8 mouse cellular contexts compared by ENCODE assay signal in genomic region chr5:21053571-21054307, GRCm38 (mm10). TPM values are rescaled to one million over a fixed set of nuclear protein-coding genes. Genes with fewer than 3 reads are reported as not detected.
DNase-seq lines count a peak whose midpoint lies in the region; ATAC-seq and TF ChIP-seq lines count a peak whose summit lies in the region.

No protein-coding gene starts in this region.

- WGBS in lung, postnatal 0 days, result 31% methylated on average over 3 of the region's 3 CpGs
- WGBS in forebrain, embryonic 11.5 days, result 71% methylated on average over 3 of the region's 3 CpGs
- WGBS in limb, embryonic 14.5 days, result 75% methylated on average over 3 of the region's 3 CpGs
- WGBS in stomach, embryonic 15.5 days, result 55% methylated on average over 3 of the region's 3 CpGs

- no peak overlapping the region for H3K9ac ChIP-seq in lung, postnatal 0 days (replicated peaks; ENCODE audit: low read depth)
- no peak overlapping the region; the same call in 1 of the 2 replicates for H3K9ac ChIP-seq in forebrain, embryonic 11.5 days (ENCODE audit: low read length)
- no peak overlapping the region for H3K9ac ChIP-seq in limb, embryonic 14.5 days (ENCODE audit: low read depth, low read length, severe bottlenecking)
- H3K9ac ChIP-seq in stomach, embryonic 15.5 days, result no peak overlapping the region

- peak overlapping the region; percentile 100 for H3K27ac ChIP-seq in lung, postnatal 0 days (ENCODE audit: low read length)
- H3K27ac ChIP-seq in forebrain, embryonic 11.5 days (ENCODE audit: low read depth, low read length), result no peak overlapping the region
- no peak overlapping the region for H3K27ac ChIP-seq in limb, embryonic 14.5 days (replicated peaks; ENCODE audit: low read depth, low read length)
- no peak overlapping the region for H3K27ac ChIP-seq in stomach, embryonic 15.5 days

- peak overlapping the region; percentile 58 for H3K4me2 ChIP-seq in lung, postnatal 0 days (replicated peaks; ENCODE audit: low read depth, low read length)
- peak overlapping the region; percentile 52 for H3K4me2 ChIP-seq in forebrain, embryonic 11.5 days (ENCODE audit: low read depth, low read length, severe bottlenecking)
- H3K4me2 ChIP-seq in limb, embryonic 14.5 days (replicated peaks; ENCODE audit: low read depth, low read length, severe bottlenecking), result peak overlapping the region; percentile 70
- H3K4me2 ChIP-seq in stomach, embryonic 15.5 days, result peak overlapping the region; percentile 62

- H3K36me3 ChIP-seq in lung, postnatal 0 days (ENCODE audit: insufficient read depth, low read length), result no peaks in the 10 kb centered on the region
- no peaks in the 10 kb centered on the region for H3K36me3 ChIP-seq in forebrain, embryonic 11.5 days (ENCODE audit: control insufficient read depth, insufficient read depth, low read length)
- H3K36me3 ChIP-seq in limb, embryonic 14.5 days (ENCODE audit: control insufficient read depth, insufficient read depth, low read length), result no peaks in the 10 kb centered on the region
- no peaks in the 10 kb centered on the region for H3K36me3 ChIP-seq in stomach, embryonic 15.5 days

- no peak for TF ChIP-seq EP300 in lung, postnatal 0 days (IDR thresholded peaks at IDR 0.05)

- ATAC-seq in lung, postnatal 0 days, result no peak
- ATAC-seq in forebrain, embryonic 11.5 days (replicated peaks; ENCODE audit: low FRiP score), result no peak
- ATAC-seq in limb, embryonic 14.5 days (ENCODE audit: low FRiP score, low read depth), result no peak
- no peak for ATAC-seq in stomach, embryonic 15.5 days (ENCODE audit: insufficient read depth, low FRiP score, low read depth)

- DNase-seq in lung, postnatal 0 days (ENCODE audit: low spot score), result no peak
- DNase-seq in lung, postnatal 36 days, result no peak
- no peak for DNase-seq in forebrain, embryonic 11.5 days (ENCODE audit: low spot score)
- no peak for DNase-seq in limb, embryonic 14.5 days (ENCODE audit: low spot score)
- DNase-seq in right cerebral cortex, postnatal 36 days (ENCODE audit: low spot score in 2 of 2), result no peak
- no peak for DNase-seq in urinary bladder, postnatal 14 days (ENCODE audit: low spot score)
- DNase-seq in frontal cortex, postnatal 36 days (ENCODE audit: low spot score in 2 of 2), result no peak

- H3K4me1 ChIP-seq in lung, postnatal 0 days (ENCODE audit: insufficient read depth, low read depth, low read length), result peaks cover 7% of the 10 kb centered on the region; the same call in 1 of the 2 replicates
- H3K4me1 ChIP-seq in forebrain, embryonic 11.5 days (replicated peaks; ENCODE audit: control insufficient read depth, insufficient read depth, low read length), result peaks cover 2% of the 10 kb centered on the region; the same call in 1 of the 2 replicates
- peaks cover 6% of the 10 kb centered on the region for H3K4me1 ChIP-seq in limb, embryonic 14.5 days (ENCODE audit: control insufficient read depth, insufficient read depth, low read length)
- 0 out of 2 replicates have a peak, but pooled peaks cover 6% of the 10 kb centered on the region for H3K4me1 ChIP-seq in stomach, embryonic 15.5 days

- H3K9me3 ChIP-seq in lung, postnatal 0 days (ENCODE audit: low read length), result no peaks in the 10 kb centered on the region
- no peaks in the 10 kb centered on the region; the same call in 1 of the 2 replicates for H3K9me3 ChIP-seq in forebrain, embryonic 11.5 days (ENCODE audit: control insufficient read depth, low read length)
- H3K9me3 ChIP-seq in limb, embryonic 14.5 days (ENCODE audit: control insufficient read depth, low read length), result no peaks in the 10 kb centered on the region
- H3K9me3 ChIP-seq in stomach, embryonic 15.5 days, result no peaks in the 10 kb centered on the region

- TF ChIP-seq CTCF in lung, postnatal 0 days (IDR thresholded peaks at IDR 0.05), result no peak

- no peak for TF ChIP-seq POLR2A in limb, embryonic 14.5 days (IDR thresholded peaks at IDR 0.05; ENCODE audit: borderline replicate concordance, extremely low read depth, insufficient read depth, insufficient read length)

- H3K27me3 ChIP-seq in lung, postnatal 0 days (replicated peaks; ENCODE audit: insufficient read depth, low read length), result no peaks in the 10 kb centered on the region
- H3K27me3 ChIP-seq in forebrain, embryonic 11.5 days (ENCODE audit: control insufficient read depth, insufficient read depth, low read length), result no peaks in the 10 kb centered on the region
- H3K27me3 ChIP-seq in limb, embryonic 14.5 days (ENCODE audit: control insufficient read depth, insufficient read depth, low read length), result no peaks in the 10 kb centered on the region
- no peaks in the 10 kb centered on the region for H3K27me3 ChIP-seq in stomach, embryonic 15.5 days (replicated peaks)

- peak overlapping the region; percentile 99 for H3K4me3 ChIP-seq in lung, postnatal 0 days (ENCODE audit: low read depth, low read length)
- H3K4me3 ChIP-seq in forebrain, embryonic 11.5 days (ENCODE audit: low read depth, low read length), result peak overlapping the region; percentile 91
- peak overlapping the region; percentile 96 for H3K4me3 ChIP-seq in limb, embryonic 14.5 days (replicated peaks; ENCODE audit: low read length)
- H3K4me3 ChIP-seq in stomach, embryonic 15.5 days (replicated peaks), result peak overlapping the region; percentile 94; the same call in 1 of the 2 replicates

RNA-seq across cellular contexts. Expression of gene Ptpn12, which starts 2.0 kb away (rescaled TPM):
- polyA plus RNA-seq in lung, postnatal 0 days (2015; fragmentation: Nextera tagmentation; extraction: Ambion mirVana), result 31.1 and 35.1 TPM in 2 replicates
- polyA plus RNA-seq in forebrain, embryonic 11.5 days (2014; fragmentation: Nextera tagmentation; extraction: Ambion mirVana), result 24.8 and 26.1 TPM in 2 replicates
- polyA plus RNA-seq in limb, embryonic 14.5 days (2012; rRNA removed), result 55.5 and 67.4 TPM in 2 replicates
- 25.4 and 25.8 TPM in 2 replicates for polyA plus RNA-seq in limb, embryonic 14.5 days (2014; fragmentation: Nextera tagmentation; extraction: Ambion mirVana)
- polyA plus RNA-seq in stomach, embryonic 15.5 days (2015; fragmentation: Nextera tagmentation; extraction: Ambion mirVana), result 16.1 and 18.9 TPM in 2 replicates
